Comparison of ENCODE assay signal across 9 mouse cellular contexts in genomic region chr1:172616537-172617300, GRCm38 (mm10). TPM values are rescaled to one million over a fixed set of nuclear protein-coding genes. Genes with fewer than 3 reads are reported as not detected.
DNase-seq lines count a peak whose midpoint lies in the region; ATAC-seq lines count a peak whose summit lies in the region.
"Had no signal": no experiment of that assay in that cellular context is flagged by ENCODE, and none has a peak within 500 bp of the region (broad histone marks: within the 10 kb centered on the region; RNA-seq: fewer than 3 reads in every experiment).

No protein-coding gene starts in this region.

- WGBS in kidney, embryonic 15.5 days, result 9% methylated on average over 22 of the region's 22 CpGs
- 8% methylated on average over 22 of the region's 22 CpGs for WGBS in forebrain, embryonic 16.5 days
- WGBS in limb, embryonic 11.5 days, result 15% methylated on average over 22 of the region's 22 CpGs

- H3K9ac ChIP-seq in kidney, embryonic 15.5 days, result no peak overlapping the region
- H3K9ac ChIP-seq in forebrain, embryonic 16.5 days (replicated peaks; ENCODE audit: low read depth, low read length), result peak overlapping the region; percentile 38
- H3K9ac ChIP-seq in limb, embryonic 11.5 days (ENCODE audit: low read length), result peak overlapping the region; percentile 37; the same call in 1 of the 2 replicates

- no peaks in the 10 kb centered on the region for H3K36me3 ChIP-seq in kidney, embryonic 15.5 days
- H3K36me3 ChIP-seq in forebrain, embryonic 16.5 days (ENCODE audit: control insufficient read depth, insufficient read depth), result no peaks in the 10 kb centered on the region
- H3K36me3 ChIP-seq in limb, embryonic 11.5 days (ENCODE audit: control insufficient read depth, insufficient read depth, low read length), result no peaks in the 10 kb centered on the region

- H3K4me3 ChIP-seq in kidney, embryonic 15.5 days (replicated peaks), result peak overlapping the region; percentile 32
- peak overlapping the region; percentile 34 for H3K4me3 ChIP-seq in forebrain, embryonic 16.5 days (replicated peaks; ENCODE audit: low read length)
- peak overlapping the region; percentile 20; the same call in 1 of the 2 replicates for H3K4me3 ChIP-seq in limb, embryonic 11.5 days (ENCODE audit: low read depth, low read length)

- H3K27ac ChIP-seq in kidney, embryonic 15.5 days, result no peak overlapping the region
- H3K27ac ChIP-seq in forebrain, embryonic 16.5 days (ENCODE audit: low read length), result no peak overlapping the region
- 0 out of 2 replicates have a peak overlapping the region, but pooled peaks have one; percentile 21 for H3K27ac ChIP-seq in limb, embryonic 11.5 days (replicated peaks; ENCODE audit: low read depth, low read length)

- H3K9me3 ChIP-seq in kidney, embryonic 15.5 days (replicated peaks), result no peaks in the 10 kb centered on the region
- H3K9me3 ChIP-seq in forebrain, embryonic 16.5 days (ENCODE audit: control insufficient read depth, low read length), result no peaks in the 10 kb centered on the region
- no peaks in the 10 kb centered on the region for H3K9me3 ChIP-seq in limb, embryonic 11.5 days (ENCODE audit: control insufficient read depth, low read length)

- H3K4me2 ChIP-seq in kidney, embryonic 15.5 days, result peak overlapping the region; percentile 69
- peak overlapping the region; percentile 53 for H3K4me2 ChIP-seq in forebrain, embryonic 16.5 days (ENCODE audit: low read length)
- H3K4me2 ChIP-seq in limb, embryonic 11.5 days (ENCODE audit: low read depth, severe bottlenecking), result peak overlapping the region; percentile 54

- DNase-seq in kidney, adult 18-20 months, result no peak
- peak; percentile 74 for DNase-seq in embryo, embryonic 10.5 days (ENCODE audit: low spot score)
- DNase-seq in limb, embryonic 11.5 days (ENCODE audit: low spot score), result peak; percentile 61
- DNase-seq in right cerebral cortex, postnatal 4 days, result peak; percentile 61
- DNase-seq in thymus, postnatal 4 days, result no peak
- no peak for DNase-seq in urinary bladder, postnatal 10 days (ENCODE audit: low spot score)

- 0 out of 2 replicates have a peak, but pooled peaks cover 4% of the 10 kb centered on the region for H3K27me3 ChIP-seq in kidney, embryonic 15.5 days
- H3K27me3 ChIP-seq in forebrain, embryonic 16.5 days (replicated peaks; ENCODE audit: control insufficient read depth, insufficient read depth, low read length), result no peaks in the 10 kb centered on the region
- no peaks in the 10 kb centered on the region for H3K27me3 ChIP-seq in limb, embryonic 11.5 days (ENCODE audit: control insufficient read depth, insufficient read depth, low read length)

- ATAC-seq in kidney, embryonic 15.5 days (replicated peaks; ENCODE audit: low FRiP score), result peak; percentile 62
- ATAC-seq in forebrain, embryonic 16.5 days, result peak; percentile 90
- peak; percentile 67 for ATAC-seq in limb, embryonic 11.5 days (ENCODE audit: insufficient number of reproducible peaks, low FRiP score, low TSS enrichment, low read depth)
- ATAC-seq: Patski had no signal

- H3K4me1 ChIP-seq in kidney, embryonic 15.5 days, result peaks cover 28% of the 10 kb centered on the region
- peaks cover 11% of the 10 kb centered on the region for H3K4me1 ChIP-seq in forebrain, embryonic 16.5 days (replicated peaks; ENCODE audit: control insufficient read depth, insufficient read depth, low read length)
- peaks cover 8% of the 10 kb centered on the region for H3K4me1 ChIP-seq in limb, embryonic 11.5 days (ENCODE audit: control insufficient read depth, insufficient read depth, low read length)

RNA-seq across cellular contexts. Expression of gene Fcrl6, which starts 14.4 kb away (rescaled TPM):
- polyA plus RNA-seq in kidney, embryonic 15.5 days (2015; fragmentation: Nextera tagmentation; extraction: Ambion mirVana), result not detected in 2 replicates
- polyA plus RNA-seq in forebrain, embryonic 16.5 days (2015; fragmentation: Nextera tagmentation; extraction: Ambion mirVana), result not detected in 2 replicates
- 1.1 and 1.7 TPM in 2 replicates for polyA plus RNA-seq in limb, embryonic 11.5 days (2014; fragmentation: Nextera tagmentation; extraction: Ambion mirVana)
- polyA plus RNA-seq: Patski had no signal

RNA-seq across cellular contexts. Expression of gene Dusp23, which starts 16.0 kb away (rescaled TPM):
- 15.4 and 17.2 TPM in 2 replicates for polyA plus RNA-seq in kidney, embryonic 15.5 days (2015; fragmentation: Nextera tagmentation; extraction: Ambion mirVana)
- 6.2 TPM in 2 replicates for polyA plus RNA-seq in forebrain, embryonic 16.5 days (2015; fragmentation: Nextera tagmentation; extraction: Ambion mirVana)
- polyA plus RNA-seq in limb, embryonic 11.5 days (2014; fragmentation: Nextera tagmentation; extraction: Ambion mirVana), result 13.1 and 13.8 TPM in 2 replicates

RNA-seq across cellular contexts. Expression of gene Slamf8, which starts 26.4 kb away (rescaled TPM):
- 0.10 and 0.17 TPM in 2 replicates for polyA plus RNA-seq in kidney, embryonic 15.5 days (2015; fragmentation: Nextera tagmentation; extraction: Ambion mirVana)
- not detected in 2 replicates for polyA plus RNA-seq in forebrain, embryonic 16.5 days (2015; fragmentation: Nextera tagmentation; extraction: Ambion mirVana)
- 0.08 and 0.18 TPM in 2 replicates for polyA plus RNA-seq in limb, embryonic 11.5 days (2014; fragmentation: Nextera tagmentation; extraction: Ambion mirVana)
- polyA plus RNA-seq: Patski had no signal

Comparison
In these comparisons a context has a peak if more than half of its experiments do, and no peak if none do; other contexts are left out.
1. DNase-seq: peak in embryo, embryonic 10.5 days (single experiment), limb, embryonic 11.5 days (single experiment) and right cerebral cortex, postnatal 4 days (single experiment); none in kidney, adult 18-20 months (single experiment), thymus, postnatal 4 days (single experiment) and urinary bladder, postnatal 10 days (single experiment).
2. Peak in every context shown above with its lines, with median percentiles within 50 percentile points of each other: ATAC-seq, H3K4me2 ChIP-seq and H3K4me3 ChIP-seq.